Mouse (Mus musculus) embryonic facial prominence, embryonic 14.5 days (tissue): ENCODE measurements at regions not wholly inside any gene's neighbourhood (a gene's known extent, or its start where the extent isn't known, plus 50 kb on each side); places are given as distances from the start of the nearest gene placed in this dataset.

Experiments used
- ATAC-seq: fragments of 200-750 bp; cut with Nextera tagmentation; 2 replicates; pipeline ENCODE4 v1.8.0; 2017; ENCODE audit warnings: low read depth, moderate number of reproducible peaks, moderate TSS enrichment
- DNase-seq: peaks from one replicate; pipeline ENCODE4 v3.0.0-alpha.2; 2015; ENCODE audit warnings: low spot score
- H3K27ac ChIP-seq: fragments of 300-500 bp; sonication (generic); replicated peaks from 2 replicates; pipeline ENCODE4 v1.5.1; 2014; ENCODE audit warnings: low read depth, mild to moderate bottlenecking, low read length, moderate library complexity
- H3K27me3 ChIP-seq: fragments of 300-500 bp; sonication (generic); replicated peaks from 2 replicates; pipeline ENCODE4 v1.6.1; 2014; ENCODE audit warnings: low read length; ENCODE audit not compliant: control insufficient read depth, insufficient read depth
- H3K36me3 ChIP-seq: fragments of 300-500 bp; sonication (generic); 2 replicates; pipeline ENCODE4 v1.6.1; 2014; ENCODE audit warnings: low read length, mixed read lengths; ENCODE audit not compliant: control insufficient read depth, insufficient read depth
- H3K4me1 ChIP-seq: fragments of 300-500 bp; sonication (generic); 2 replicates; pipeline ENCODE4 v1.6.1; 2014; ENCODE audit warnings: antibody characterized with exemption, low read length; ENCODE audit not compliant: control insufficient read depth, insufficient read depth
- H3K4me2 ChIP-seq: fragments of 300-500 bp; sonication (generic); 2 replicates; pipeline ENCODE4 v1.6.1; 2014; ENCODE audit warnings: low read depth, mild to moderate bottlenecking, low read length, moderate library complexity, mixed read lengths
- H3K4me3 ChIP-seq: fragments of 300-500 bp; sonication (generic); 2 replicates; pipeline ENCODE4 v1.5.1; 2014; ENCODE audit warnings: low read depth, mild to moderate bottlenecking, low read length
- H3K9ac ChIP-seq: fragments of 300-500 bp; sonication (generic); 2 replicates; pipeline ENCODE4 v1.6.1; 2014; ENCODE audit warnings: low read depth, mild to moderate bottlenecking, low read length, moderate library complexity, mixed read lengths
- H3K9me3 ChIP-seq: fragments of 300-500 bp; sonication (generic); 2 replicates; pipeline ENCODE4 v1.6.1; 2016; ENCODE audit warnings: low read length; ENCODE audit not compliant: control insufficient read depth
- WGBS: fragments of 180-500 bp; shearing (Covaris S2); extraction: QIAGEN DNeasy Blood & Tissue Kit; methylation state at CpG from one replicate; pipeline ENCODE4 v1.1.7; 2014; 5-methylcytosine and 5-hydroxymethylcytosine counted together

DNA sequence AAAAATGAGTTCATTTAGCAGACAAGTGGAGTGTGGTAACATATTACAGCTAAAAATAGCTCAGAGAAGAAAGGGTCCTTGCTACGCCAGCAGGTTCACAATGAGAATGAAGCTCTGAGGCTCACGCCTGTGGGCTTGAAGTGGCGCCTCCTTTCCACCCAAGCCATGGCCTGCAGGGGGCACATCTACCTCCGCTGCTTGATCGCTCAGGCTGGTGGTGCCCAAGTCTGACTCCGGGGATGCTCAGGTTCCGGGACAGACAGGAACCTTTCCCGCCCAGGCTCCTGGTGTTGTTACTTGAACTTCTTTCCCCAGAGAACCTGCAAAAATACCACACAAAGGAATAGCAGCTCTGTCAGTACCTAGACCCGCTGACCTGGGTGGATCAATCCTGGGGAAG is 199.3 kb upstream of the Zdhhc25 start:
- Histone ChIP-seq H3K9ac (no peak overlapping the region), H3K36me3 (no peaks in the 10 kb centered on the region), H3K4me2 (no peak overlapping the region), H3K27ac (no peak overlapping the region), H3K4me1 (no peaks in the 10 kb centered on the region), H3K9me3 (no peaks in the 10 kb centered on the region), H3K27me3 (no peaks in the 10 kb centered on the region), H3K4me3 (no peak overlapping the region)
- 57% methylated on average over 9 of the region's 9 CpGs for WGBS
- ATAC-seq (no peak), DNase-seq (no peak)

DNA sequence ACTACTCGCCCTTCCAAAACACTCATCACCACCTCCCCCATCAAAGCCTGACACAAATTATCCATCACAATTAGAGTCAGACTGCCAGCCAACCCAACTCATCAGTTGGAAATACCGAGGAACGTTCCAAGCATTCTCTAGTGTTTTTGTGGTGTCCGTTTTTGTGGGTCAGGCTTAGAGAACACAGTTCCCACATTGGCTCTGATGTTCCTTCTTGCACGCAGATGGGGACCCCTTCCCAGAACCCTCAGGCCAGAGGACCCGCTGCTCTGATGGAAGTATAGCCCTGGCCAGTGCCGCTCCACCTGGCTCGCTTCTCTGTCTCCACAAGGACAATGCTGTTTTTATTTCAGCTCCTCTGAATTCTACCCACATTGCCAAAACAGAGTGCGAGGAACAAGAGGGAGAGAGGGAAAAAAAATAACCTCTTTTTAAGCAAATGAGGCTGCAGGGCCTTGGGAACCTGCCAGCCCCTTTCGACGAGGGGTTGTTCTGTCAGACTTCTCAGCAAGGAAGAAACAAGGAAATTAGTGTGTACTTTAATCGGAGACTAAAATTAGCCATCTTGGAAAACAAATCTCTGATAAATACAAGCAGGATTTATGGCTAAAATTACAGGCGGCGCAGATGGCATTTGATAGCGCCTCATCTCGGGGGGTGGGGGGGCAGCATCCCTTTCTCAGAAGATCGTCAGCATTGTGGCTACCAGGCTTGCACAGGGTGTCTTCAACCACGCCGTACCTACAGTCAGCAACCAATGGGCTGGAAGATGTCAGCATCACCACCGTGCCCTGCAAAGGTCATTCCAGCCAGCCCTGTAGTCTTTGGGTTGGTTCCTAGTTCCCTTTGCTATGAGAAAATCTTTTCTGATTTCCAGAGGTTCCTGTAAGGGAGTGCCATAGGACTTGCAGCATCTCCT is 191.4 kb upstream of the Zdhhc25 start:
- Histone ChIP-seq H3K27ac (no peak overlapping the region), H3K4me3 (no peak overlapping the region), H3K4me1 (no peaks in the 10 kb centered on the region), H3K27me3 (no peaks in the 10 kb centered on the region), H3K9me3 (no peaks in the 10 kb centered on the region; the same call in 1 of the 2 replicates), H3K9ac (no peak overlapping the region), H3K36me3 (no peaks in the 10 kb centered on the region), H3K4me2 (no peak overlapping the region)
- WGBS: 69% methylated on average over 20 of the region's 20 CpGs
- DNase-seq (peak; percentile 4), ATAC-seq (no peak)

DNA sequence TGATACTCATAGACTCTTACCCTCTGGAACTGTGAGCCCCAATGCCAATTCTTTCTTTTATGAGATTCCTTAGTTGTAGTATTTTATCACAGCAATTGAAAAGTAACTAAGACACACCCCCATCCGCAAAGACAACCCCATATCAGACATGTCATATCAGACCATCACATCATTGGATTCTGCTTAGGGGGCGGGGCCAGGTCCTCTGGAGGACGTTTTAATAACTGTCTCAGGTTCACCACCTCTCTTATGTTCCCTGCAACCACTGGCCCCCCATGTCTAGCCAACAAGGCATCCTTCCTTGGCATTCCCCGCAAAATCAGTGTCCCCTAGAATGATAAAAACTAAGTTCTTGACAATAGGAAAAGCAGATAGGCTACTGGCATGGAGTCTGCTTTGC is 185.9 kb upstream of the Zdhhc25 start:
- Histone ChIP-seq H3K9ac (no peak overlapping the region), H3K4me2 (no peak overlapping the region), H3K27ac (no peak overlapping the region), H3K4me3 (no peak overlapping the region), H3K27me3 (no peaks in the 10 kb centered on the region), H3K9me3 (no peaks in the 10 kb centered on the region; the same call in 1 of the 2 replicates), H3K4me1 (no peaks in the 10 kb centered on the region), H3K36me3 (no peaks in the 10 kb centered on the region)
- DNase-seq: no peak
- no peak for ATAC-seq
- WGBS: 84% methylated on average over 4 of the region's 4 CpGs

DNA sequence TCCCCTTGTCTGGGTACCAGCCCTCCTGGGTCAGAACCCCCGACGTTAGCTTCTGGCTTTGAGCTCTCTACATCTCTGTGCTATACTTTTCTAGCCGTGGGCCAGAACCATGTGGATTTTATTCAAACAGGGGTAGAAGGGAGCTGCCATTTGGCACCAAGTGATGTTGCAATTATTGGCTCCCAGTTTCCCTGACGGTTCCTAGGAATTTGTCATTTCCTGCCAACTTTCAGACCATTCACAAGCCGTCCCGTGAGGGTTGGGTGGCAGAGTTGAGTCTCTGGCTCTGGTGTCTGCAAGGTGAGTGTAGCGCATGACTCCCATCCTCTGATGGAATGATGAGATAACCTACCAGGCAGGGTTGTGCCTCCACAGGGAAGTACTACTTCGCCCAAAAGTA is 181.2 kb upstream of the Zdhhc25 start:
- Histone ChIP-seq H3K36me3 (no peaks in the 10 kb centered on the region), H3K4me2 (no peak overlapping the region), H3K4me3 (no peak overlapping the region), H3K27me3 (no peaks in the 10 kb centered on the region), H3K4me1 (no peaks in the 10 kb centered on the region), H3K9ac (no peak overlapping the region), H3K9me3 (peaks cover 10% of the 10 kb centered on the region), H3K27ac (no peak overlapping the region)
- 61% methylated on average over 8 of the region's 8 CpGs for WGBS
- no peak for ATAC-seq
- DNase-seq: no peak

DNA sequence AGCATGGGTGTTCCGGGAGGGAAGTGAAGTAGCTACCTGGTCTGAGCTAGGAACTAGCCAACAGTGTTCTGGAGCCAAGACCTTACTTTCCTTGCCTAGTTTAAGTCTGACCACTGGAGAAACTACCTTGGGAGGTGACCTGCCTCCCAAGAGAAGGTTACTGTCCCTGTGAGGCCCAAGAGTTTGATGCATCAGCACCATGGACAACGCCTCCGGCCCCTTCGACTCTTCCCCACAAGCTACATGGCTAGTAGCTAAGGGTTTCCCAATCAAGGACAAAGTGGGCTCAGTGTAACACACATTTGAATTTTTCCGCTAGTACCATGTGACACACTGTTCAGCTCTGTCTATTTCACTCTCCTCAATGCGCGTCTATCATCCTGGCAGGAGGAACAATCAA is 171.7 kb upstream of the Zdhhc25 start:
- DNase-seq (peak; percentile 13), ATAC-seq (no peak)
- H3K9ac ChIP-seq: no peak overlapping the region
- H3K27ac ChIP-seq: no peak overlapping the region
- H3K4me2 ChIP-seq: no peak overlapping the region
- H3K36me3 ChIP-seq: no peaks in the 10 kb centered on the region
- H3K9me3 ChIP-seq: peaks cover 4% of the 10 kb centered on the region
- 65% methylated on average over 7 of the region's 7 CpGs for WGBS
- no peaks in the 10 kb centered on the region for H3K4me1 ChIP-seq
- no peaks in the 10 kb centered on the region for H3K27me3 ChIP-seq
- no peak overlapping the region for H3K4me3 ChIP-seq

DNA sequence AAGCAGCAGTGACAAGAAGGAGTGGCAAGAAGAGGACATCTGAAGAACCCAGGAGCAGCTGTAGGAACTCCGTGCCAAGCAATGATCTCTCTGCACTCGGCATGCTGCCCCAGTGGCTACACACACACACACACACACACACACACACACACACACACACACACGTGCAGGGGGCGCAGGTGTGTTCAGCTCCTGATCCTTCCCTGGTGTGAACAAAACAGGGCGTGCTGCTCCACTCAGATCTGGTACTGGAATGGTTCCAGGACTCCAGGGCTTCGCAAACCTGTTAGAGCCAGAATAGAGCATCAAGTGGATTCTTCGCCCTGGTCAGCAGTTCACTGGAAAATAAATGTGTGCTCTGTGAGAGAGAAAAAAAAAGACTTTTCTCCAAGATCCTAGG is 169.2 kb upstream of the Zdhhc25 start:
- ATAC-seq (no peak), DNase-seq (no peak)
- H3K36me3 ChIP-seq: no peaks in the 10 kb centered on the region
- H3K4me3 ChIP-seq: no peak overlapping the region
- H3K27ac ChIP-seq: no peak overlapping the region
- no peak overlapping the region for H3K9ac ChIP-seq
- no peaks in the 10 kb centered on the region for H3K27me3 ChIP-seq
- no peak overlapping the region for H3K4me2 ChIP-seq
- WGBS: 81% methylated on average over 5 of the region's 7 CpGs
- H3K4me1 ChIP-seq: no peaks in the 10 kb centered on the region
- no peaks in the 10 kb centered on the region for H3K9me3 ChIP-seq

DNA sequence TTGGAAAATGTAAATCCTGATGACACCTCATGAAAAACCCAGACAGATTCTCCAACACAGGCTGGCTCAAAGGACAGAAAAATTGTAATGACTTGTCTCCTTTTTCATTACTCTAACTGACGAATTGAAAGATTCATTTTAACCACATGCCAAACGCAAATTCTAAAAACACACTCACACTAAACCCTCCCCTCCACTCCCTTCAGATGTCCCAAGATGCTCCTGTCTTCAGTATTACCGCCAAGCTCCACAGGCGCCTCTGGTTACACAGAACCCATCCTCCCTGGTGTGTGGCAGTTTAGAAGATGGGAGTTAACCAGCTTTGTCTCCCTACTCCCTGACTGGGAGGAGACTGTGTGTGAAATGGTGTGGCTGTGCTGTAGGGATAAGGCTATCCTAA is 151.8 kb upstream of the Zdhhc25 start:
- no peaks in the 10 kb centered on the region for H3K27me3 ChIP-seq
- H3K9ac ChIP-seq: no peak overlapping the region
- no peak overlapping the region for H3K4me2 ChIP-seq
- no peaks in the 10 kb centered on the region for H3K9me3 ChIP-seq
- ATAC-seq: no peak
- no peak for DNase-seq
- no peaks in the 10 kb centered on the region for H3K4me1 ChIP-seq
- 78% methylated on average over 4 of the region's 4 CpGs for WGBS
- no peak overlapping the region for H3K4me3 ChIP-seq
- no peaks in the 10 kb centered on the region for H3K36me3 ChIP-seq
- no peak overlapping the region for H3K27ac ChIP-seq

DNA sequence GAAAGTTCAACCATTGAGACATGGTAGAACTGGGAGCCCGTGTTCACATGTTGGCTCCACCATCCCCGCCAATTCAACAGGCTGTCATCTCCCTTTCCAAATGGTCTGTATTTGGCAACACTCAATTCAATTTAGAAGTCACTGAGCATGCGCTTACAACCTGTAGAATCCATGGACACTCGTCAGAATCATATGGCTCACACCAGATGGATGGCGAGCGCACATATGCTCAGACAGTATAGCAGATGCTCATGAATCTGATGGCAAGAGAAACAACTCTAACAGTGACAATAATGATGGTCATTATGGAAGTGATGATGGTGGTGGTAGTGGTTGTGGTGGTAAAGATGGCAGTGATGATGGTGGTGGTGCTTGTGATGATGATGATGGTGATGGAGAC is 148.9 kb upstream of the Zdhhc25 start:
- no peak overlapping the region for H3K27ac ChIP-seq
- no peak for ATAC-seq
- no peaks in the 10 kb centered on the region for H3K36me3 ChIP-seq
- 89% methylated on average over 6 of the region's 6 CpGs for WGBS
- no peak overlapping the region for H3K4me2 ChIP-seq
- H3K9ac ChIP-seq: no peak overlapping the region
- H3K9me3 ChIP-seq: no peaks in the 10 kb centered on the region
- no peaks in the 10 kb centered on the region for H3K27me3 ChIP-seq
- H3K4me1 ChIP-seq: no peaks in the 10 kb centered on the region
- H3K4me3 ChIP-seq: no peak overlapping the region
- DNase-seq: no peak

DNA sequence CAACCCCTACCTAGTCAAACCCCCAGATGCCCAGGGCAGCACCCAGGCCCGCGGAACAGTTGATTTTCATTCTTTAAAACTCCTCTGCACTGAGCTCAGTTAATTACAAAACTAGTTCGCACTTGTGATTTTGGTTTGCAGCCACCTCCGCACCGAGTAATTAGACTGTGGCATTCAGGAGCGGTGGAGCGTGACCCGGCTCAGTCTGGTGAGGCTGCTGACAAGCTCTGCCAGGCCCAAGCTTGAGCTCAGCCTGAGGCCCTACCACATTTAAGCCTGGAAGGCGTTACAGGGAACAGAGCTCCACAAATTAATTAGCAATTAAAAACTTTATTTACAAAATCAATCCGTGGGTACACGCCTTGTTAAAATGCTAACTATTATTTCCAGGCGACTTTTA is 132.0 kb upstream of the Zdhhc25 start:
- H3K4me1 ChIP-seq: no peaks in the 10 kb centered on the region
- peak; percentile 56 for DNase-seq
- peak; percentile 68; the same call in 1 of the 2 replicates for ATAC-seq
- H3K36me3 ChIP-seq: no peaks in the 10 kb centered on the region
- no peak overlapping the region for H3K4me3 ChIP-seq
- no peaks in the 10 kb centered on the region for H3K9me3 ChIP-seq
- 34% methylated on average over 12 of the region's 12 CpGs for WGBS
- H3K27ac ChIP-seq: no peak overlapping the region
- H3K9ac ChIP-seq: no peak overlapping the region
- H3K27me3 ChIP-seq: no peaks in the 10 kb centered on the region
- H3K4me2 ChIP-seq: no peak overlapping the region
